Mouse (Mus musculus): ENCODE data around the gene Ikzf1.

Ikzf1 gene

GRCm38 (mm10) chr11:11684930-11685852 lies at the start of gene Ikzf1:
Gene Ikzf1, plus strand, starts transcription at chr11:11685003.
- no peak for DNase-seq (ENCODE audit: low read depth, low spot score)

DNA sequence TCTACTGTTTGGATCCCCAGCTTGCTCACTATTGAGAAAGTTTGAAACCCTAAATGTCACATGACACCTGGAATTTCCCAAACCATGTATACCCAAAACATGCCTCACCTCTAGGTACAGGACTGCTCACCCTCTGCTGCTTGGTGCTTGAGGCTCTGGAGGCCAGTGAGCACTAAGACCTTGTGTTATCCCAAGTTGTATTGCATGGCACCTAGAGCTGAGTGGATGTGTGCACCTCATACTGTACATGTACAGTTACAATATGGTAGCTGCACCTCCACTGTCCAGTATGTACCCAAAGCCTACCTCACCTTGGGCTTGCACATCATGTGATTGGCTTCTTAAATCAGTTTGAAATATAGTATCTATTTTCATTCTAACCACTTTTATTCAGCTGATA lies 40.5 kb upstream of the Ikzf1 start:
- DNase-seq (ENCODE audit: low read depth, low spot score): no peak

DNA sequence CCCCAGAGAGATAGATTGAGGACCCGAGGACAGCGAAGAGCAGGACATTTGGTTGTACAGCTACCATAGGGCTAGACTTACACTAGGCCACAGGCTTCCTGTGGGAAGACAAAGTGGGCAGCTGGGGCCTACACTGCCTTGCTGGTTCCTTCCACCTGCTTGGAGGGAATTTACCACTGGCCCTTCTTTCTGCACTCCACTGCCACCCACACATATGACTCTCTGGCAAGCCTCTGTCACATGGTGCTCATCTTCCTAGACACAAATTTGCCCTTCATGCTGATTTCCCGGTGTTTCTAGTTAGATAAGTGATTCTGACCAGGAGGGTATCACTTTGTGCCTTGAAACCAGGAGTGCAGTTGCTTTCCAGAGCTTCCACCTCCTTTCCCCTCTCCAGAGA lies 28.4 kb upstream of the Ikzf1 start:
- no peak for DNase-seq (ENCODE audit: low read depth, low spot score)

GRCm38 (mm10) chr11:11656995-11657530 lies 27.7 kb upstream of the Ikzf1 start:
- DNase-seq (ENCODE audit: low read depth, low spot score): no peak

DNA sequence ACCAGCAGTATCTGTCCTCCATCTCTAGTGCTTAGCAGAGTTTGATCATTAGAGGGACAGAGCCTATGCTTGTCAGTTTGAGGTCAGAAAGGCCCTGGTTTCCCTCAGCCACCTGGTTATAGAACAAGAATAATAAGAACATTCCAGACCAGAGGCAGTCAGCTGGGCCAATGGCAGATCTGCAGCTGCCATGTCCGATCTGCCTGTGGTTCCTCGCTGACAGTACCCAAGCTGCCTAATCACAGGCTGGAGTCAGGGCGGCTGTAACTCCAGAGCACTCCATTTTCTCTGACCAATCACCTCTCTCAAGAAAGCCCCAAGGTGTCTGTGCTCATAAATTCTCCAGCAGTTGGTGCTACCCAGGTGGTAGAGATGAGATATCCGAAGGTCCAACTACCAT lies 27.2 kb upstream of the Ikzf1 start:
- no peak for DNase-seq (ENCODE audit: low read depth, low spot score)

DNA sequence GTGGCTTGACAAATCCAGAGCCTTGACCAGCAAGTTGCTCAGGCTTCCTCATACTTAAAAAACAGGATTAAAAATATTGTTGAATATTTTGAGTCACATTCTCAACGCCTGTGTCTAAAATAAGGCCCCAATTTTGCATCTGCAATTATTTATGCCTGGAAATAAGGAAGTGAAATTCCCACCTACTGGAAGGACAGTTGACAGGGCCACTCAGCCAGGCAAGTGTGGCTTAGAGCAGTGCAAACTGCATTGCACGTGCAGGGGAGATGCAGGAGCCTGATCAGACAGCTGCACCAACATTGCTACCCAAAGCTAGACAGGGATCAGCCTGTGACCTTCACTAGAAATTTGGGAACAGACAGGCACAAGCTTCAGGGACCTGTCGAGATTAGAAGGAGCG lies 26.0 kb upstream of the Ikzf1 start:
- no peak for DNase-seq (ENCODE audit: low read depth, low spot score)

DNA sequence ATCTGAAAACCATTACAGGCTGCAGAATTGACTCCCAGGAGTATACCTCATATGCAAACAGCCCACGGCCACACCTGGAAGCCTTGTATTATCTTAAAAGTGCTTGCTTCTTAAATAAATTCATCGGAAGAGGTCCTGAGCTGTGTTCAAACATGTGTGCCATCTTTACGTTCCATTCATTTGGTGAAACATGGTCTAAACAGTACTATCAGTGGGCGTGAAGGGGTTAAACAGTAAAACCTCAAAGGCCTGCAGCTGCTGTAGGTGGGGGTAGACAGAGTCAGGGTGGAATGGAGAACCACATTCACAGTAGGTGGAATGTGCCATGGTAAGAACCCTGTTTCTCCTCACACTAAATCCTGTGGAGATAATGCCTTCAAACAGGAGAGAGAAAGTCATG lies 24.2 kb upstream of the Ikzf1 start:
- no peak for DNase-seq (ENCODE audit: low read depth, low spot score)

GRCm38 (mm10) chr11:11667254-11667921 lies 17.4 kb upstream of the Ikzf1 start:
- DNase-seq (ENCODE audit: low read depth, low spot score): no peak

- DNase-seq (ENCODE audit: low read depth, low spot score): no peak
Measured at GRCm38 (mm10) chr11:11667922-11668290, 16.9 kb upstream of the Ikzf1 start.

- DNase-seq (ENCODE audit: low read depth, low spot score): no peak
Measured at GRCm38 (mm10) chr11:11672974-11673373, 11.8 kb upstream of the Ikzf1 start.

DNA sequence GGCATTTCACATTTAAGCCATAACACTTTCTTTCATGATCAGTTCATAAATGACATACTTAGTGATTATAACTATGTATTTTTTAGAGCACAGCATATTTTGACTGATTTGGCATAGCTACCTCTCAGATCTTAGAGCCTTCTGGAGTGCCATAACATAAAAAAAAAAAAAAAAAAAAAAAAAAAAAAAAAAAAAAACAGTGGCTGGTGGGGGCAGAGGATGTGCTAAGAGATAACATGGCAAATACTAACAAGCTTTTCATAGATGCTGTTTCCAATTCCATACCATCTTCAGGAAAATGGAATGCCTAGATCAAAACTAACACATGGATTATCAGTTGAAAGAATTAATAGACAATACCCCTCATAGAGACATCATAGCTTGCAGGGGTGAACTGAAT lies 9.7 kb upstream of the Ikzf1 start:
- DNase-seq (ENCODE audit: low read depth, low spot score): no peak

GRCm38 (mm10) chr11:11676068-11676741 lies 8.6 kb upstream of the Ikzf1 start:
- no peak for DNase-seq (ENCODE audit: low read depth, low spot score)

GRCm38 (mm10) chr11:11677165-11677564 lies 7.6 kb upstream of the Ikzf1 start:
- DNase-seq (ENCODE audit: low read depth, low spot score): no peak

DNA sequence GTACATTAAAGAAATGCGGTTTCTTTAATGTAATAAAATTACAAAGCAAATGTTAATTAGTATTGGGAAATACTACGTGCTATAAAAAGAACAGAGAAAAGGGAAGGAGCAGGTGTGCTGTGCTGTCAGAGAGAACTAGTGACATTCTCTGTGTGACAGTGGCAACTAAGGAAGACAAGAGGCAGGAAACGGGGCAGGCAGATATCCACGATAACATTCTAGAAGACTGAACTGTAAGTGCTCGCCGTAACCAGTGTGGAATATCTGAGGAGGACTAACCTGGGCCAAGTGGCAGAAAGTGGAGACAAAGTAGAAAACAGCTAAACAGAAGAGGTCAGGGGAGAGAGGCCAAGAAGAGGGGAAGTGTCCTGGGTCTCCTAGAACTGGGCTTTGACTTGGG lies 5.8 kb upstream of the Ikzf1 start:
- no peak for DNase-seq (ENCODE audit: low read depth, low spot score)

- no peak for DNase-seq (ENCODE audit: low read depth, low spot score)
Measured at GRCm38 (mm10) chr11:11684056-11684929, 510 bp upstream of the Ikzf1 start.

GRCm38 (mm10) chr11:11685853-11686395 lies 1.1 kb downstream of the Ikzf1 start:
- DNase-seq (ENCODE audit: low read depth, low spot score): peak; percentile 52

- DNase-seq (ENCODE audit: low read depth, low spot score): no peak
Measured at GRCm38 (mm10) chr11:11686569-11687051, 1.8 kb downstream of the Ikzf1 start.

- no peak for DNase-seq (ENCODE audit: low read depth, low spot score)
Measured at GRCm38 (mm10) chr11:11687551-11688185, 2.9 kb downstream of the Ikzf1 start.

GRCm38 (mm10) chr11:11688766-11689330 lies 4.0 kb downstream of the Ikzf1 start:
- no peak for DNase-seq (ENCODE audit: low read depth, low spot score)

GRCm38 (mm10) chr11:11689701-11690058 lies 4.9 kb downstream of the Ikzf1 start:
- DNase-seq (ENCODE audit: low read depth, low spot score): no peak
